Mouse (Mus musculus) adrenal gland, postnatal 4 days (tissue): ENCODE data around the gene Nod1. TPM values are rescaled to one million over a fixed set of nuclear protein-coding genes. Genes with fewer than 3 reads are reported as not detected.

Experiments used
- DNase-seq, 2 experiments: peaks; one replicate each; pipeline ENCODE4 v3.0.0; 2021 to 2022; ENCODE audit warnings: low spot score in 2 of 2, mixed read lengths in 2 of 2
- long read RNA-seq, 2 experiments: library from polyadenylated mRNA; stranded (forward); transcript quantifications; one replicate each; pipeline ENCODE4 v2.0.0; 2021
- total RNA-seq, 2 experiments: library from RNA; stranded (reverse); gene quantifications; 2 replicates each; pipeline ENCODE4 v1.2.3; 2021

The Nod1 gene
- 1 to 10 TPM; 9.1 to 9.8 TPM for total RNA-seq
- long read RNA-seq, experiment 1, full-length matches to known transcripts, result 6 of 6 reads
- long read RNA-seq, experiment 1, partial matches to known transcripts, result 0 of 6 reads
- long read RNA-seq, experiment 1, other reads (novel, unspliced or antisense), result 0 of 6 reads
- long read RNA-seq, experiment 2, full-length matches to known transcripts, result 5 of 15 reads
- long read RNA-seq, experiment 2, partial matches to known transcripts, result 6 of 15 reads
- long read RNA-seq, experiment 2, other reads (novel, unspliced or antisense), result 4 of 15 reads

DNA sequence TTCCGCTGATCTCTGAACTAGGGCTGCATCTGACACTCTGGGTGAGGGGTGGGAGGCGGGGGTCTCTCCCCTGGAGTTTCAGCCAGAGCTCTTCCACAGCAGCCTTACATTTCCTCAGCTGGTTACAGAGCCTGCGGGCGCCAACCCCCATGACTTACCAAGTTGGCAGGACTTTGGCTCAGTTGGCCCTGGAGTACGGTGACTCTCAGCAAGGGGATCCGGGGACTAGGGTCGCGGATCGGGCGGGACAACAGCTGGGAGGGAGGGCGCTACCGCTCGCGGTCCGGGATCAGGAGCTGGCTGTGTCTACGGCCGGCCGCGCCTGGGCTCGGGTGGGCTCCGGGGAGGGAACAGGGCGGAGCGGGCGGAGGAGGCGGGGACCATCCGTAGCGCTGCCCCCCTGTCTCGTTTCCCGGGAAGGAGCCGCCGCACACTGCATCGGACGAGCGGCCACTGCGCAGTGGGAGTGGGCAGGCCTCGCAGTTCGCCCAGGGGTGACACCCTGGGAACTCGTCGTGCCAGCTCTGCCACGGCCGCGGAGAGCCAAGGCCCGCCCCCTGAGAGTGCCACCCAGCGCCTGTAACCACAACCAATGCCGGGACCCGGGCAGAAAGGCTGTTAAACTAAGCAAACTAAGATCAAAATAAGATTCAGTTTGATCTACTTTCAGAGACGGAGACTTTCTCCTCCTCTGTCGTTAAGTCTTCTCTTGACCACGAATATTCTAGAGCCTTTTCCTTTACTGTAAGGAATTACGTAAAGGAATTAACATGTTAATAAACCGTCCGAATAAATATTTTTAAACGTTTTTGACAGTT, at the start of gene Nod1:
Gene Nod1, minus strand, starts transcription at position 502 of the 818 bp plus-strand sequence.
- peak; percentile 38 to 55 for DNase-seq

DNA sequence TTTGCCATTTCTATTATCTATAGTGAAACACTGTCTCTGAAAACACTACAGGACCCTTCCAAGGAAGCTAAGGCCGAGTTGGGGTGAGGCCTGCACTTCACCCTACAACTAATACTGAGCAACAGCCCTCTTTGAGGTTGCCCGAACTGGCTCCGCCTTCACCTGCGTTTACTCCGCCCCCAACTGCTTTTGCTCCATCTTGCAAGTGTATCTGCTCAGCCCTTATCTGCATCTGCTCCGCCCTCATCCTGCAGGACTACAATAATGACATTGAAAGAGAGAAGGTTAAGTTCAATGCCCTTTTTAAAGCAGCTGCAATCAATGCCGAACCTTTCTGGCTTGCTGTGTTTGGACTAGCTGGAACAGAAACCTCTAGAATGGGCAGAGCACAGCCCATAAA, 49.4 kb upstream of the Nod1 start:
- DNase-seq, result no peak

DNA sequence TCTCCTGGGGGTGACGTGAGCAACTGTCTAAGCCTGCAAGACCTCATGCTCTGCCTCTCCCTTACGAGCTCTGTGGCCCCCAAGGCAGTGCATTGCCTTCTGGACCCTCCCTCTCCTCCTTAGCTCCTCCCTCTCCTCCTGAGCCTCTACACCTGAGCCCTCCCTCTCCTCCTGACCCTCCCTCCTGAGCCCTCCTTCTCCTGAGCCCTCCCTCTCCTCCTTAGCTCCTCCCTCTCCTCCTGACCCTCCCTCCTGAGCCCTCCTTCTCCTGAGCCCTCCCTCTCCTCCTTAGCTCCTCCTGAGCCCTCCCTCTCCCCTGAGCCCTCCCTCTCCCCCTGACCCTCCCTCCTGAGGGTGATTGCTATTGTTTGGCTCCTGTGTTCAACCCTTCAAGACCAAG, 46.0 kb upstream of the Nod1 start:
- no peak for DNase-seq

DNA sequence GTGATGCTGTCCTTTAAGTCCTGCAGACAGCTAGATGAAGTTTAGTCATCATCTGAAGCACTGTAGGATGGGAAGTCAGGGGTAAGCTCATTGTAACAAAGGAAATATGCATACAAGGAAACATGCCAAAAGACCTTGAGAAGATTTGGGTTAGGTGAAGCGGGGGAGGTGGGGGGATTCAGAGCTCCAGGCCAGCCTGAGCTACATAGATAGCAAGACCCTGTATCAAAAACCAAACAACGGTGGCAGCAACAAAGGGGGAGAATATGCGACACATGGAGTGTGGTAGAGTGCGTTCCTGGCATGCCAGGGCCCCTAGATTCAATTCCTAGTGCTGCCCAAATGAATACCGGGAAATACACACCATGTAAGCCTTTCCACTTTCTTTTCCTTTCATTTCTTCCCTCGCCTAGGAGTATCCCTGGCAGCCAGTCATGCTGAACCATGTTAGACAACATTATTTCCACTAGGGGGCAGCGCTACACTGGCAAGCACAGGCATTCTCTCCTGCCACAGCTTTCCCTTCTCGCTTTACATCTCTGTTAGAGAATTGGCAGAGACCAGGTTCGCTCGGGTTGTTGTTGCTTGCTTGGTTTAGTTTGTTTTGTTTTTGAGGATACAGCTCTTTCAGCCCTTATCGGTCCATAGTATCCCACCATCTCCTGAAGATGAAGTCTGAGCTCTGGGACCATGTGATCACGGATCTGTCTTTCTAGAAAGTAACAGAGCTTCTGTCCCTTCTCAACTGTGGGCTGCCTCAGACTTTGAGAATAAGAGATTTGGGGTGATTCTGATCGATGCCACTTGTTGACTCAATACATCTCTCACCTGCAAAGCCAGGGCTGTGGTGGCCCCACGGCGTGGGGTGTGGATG, 44.5 kb upstream of the Nod1 start:
- DNase-seq, result peak in 1 of 2 experiments; percentile 28

DNA sequence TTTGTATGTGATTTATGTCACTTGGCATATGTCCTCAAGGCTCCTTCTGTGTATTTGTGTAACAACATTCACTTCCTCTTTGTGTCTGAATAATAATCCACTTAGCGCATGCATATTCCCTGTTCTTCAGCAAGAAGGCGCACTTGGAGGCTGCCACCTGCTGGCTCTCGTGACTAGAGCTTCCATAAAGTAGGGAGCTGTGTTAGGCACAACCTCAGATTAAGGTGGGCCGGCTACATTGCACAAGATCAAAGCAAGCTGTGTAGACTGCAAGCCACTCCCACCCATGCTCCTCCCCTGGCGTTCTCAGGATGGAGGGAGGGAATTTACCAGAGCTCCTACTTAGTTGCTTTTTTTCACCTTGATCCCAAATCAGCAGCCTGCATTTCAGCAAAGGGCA, 43.8 kb upstream of the Nod1 start:
- DNase-seq, result no peak

DNA sequence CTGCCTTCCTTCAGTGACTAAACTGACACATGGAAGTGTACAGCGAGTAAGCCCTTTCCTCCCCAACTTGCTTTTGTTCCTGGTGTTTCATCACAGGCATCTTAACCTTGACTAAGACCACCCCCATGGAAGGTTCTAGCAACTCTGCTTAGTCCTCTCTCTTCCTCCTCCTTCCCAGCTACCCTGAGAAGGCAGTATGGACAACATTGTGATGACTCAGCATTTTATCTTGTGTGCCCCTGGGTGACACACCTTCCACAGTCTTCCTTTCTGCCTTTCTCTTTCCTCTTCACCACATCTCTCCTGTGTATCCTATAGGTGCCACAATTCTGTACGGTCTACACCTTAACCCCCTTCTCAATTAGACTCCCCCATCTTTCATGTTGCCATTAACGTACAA, 41.8 kb upstream of the Nod1 start:
- no peak for DNase-seq

DNA sequence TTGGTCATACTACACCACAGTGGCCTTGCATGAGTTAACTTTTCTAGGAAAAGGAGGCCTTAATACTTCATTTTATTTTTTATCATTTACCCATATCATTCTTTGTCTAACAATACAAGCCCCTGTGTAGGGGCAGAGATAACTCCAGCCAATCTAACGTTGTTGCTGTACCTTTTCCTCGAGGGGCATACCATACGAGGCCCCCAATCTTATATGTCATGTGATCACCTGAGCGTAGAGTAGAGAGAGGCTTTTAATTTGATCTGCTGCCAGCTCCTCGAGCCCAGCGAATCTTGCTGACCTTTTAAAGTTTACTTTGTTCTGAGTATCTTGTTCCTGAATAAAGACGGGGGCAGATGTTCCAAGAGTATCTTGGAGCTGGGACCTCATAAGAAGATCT, 40.1 kb upstream of the Nod1 start:
- DNase-seq, result no peak

DNA sequence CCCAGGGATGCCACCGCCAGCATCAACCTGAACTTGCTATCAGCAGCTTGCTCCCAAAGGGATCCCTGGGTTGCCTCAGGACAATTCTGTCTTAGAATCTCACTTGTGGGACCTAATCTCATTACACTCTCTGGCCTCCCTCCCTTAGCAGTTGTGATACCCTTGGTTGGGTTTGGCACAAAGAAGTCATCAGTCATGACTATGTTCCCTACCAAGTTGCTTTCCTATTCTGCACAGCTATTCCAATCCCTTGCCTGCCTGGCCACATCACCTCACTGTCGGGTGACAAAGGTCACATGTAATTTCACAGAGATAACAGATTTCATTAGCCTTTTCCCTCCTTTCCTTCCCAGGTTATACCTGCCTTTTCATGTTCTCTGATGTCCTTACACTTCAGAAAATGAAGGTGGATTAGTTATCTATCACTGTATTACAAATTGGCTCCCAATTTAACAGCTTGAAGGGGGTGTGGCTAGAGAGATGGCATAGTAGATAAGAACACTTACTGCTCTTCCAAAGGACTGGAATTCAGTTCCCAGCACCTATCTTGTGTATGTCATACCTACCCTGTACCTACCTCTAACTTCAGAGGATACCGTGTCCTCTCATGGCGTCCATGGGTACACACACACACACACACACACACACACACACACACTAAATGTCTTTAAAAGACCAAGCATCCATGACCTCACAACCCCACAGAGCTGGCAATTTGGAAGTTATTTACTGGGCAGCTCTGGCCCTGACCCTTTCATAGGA, 38.1 kb upstream of the Nod1 start:
- no peak for DNase-seq

DNA sequence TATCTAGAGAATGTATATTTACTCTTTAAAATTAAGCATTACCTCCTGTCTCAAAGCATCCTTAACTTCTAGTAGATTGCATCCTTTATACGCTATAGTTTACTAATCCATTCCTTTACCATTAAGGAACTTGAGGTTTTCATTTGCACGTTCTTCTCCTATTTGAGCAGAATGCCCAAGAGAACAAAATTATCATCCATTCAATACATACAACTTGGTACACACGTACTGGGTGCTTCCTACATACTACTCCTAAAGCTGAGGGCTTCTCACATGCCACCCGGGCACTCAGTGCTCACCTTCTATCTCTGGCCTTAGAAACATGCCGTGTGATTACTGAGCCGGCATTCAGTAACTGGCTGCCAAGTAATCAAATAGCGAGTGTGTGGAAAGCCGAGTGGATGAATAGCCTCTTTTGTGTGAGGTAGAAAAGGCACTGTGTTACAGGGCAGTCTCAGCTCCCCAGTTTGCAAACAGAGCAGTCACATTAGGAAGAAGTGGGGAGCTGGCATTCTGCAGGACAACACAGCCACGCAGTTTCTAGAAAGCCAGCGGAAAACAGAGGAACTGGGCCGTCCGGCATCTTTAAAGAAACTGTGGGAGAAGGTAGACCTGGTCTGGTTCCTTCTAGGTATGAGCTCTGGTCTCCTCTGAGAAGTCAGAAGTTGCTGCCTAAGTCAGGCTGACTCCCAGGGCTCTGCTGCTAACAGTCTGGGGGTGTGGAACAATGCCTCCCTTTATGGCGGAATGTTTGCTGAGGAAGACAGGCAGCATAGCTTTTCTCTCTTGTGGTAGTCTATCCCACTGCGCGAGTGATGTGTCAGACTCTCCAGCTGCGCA, 37.2 kb upstream of the Nod1 start:
- no peak for DNase-seq

DNA sequence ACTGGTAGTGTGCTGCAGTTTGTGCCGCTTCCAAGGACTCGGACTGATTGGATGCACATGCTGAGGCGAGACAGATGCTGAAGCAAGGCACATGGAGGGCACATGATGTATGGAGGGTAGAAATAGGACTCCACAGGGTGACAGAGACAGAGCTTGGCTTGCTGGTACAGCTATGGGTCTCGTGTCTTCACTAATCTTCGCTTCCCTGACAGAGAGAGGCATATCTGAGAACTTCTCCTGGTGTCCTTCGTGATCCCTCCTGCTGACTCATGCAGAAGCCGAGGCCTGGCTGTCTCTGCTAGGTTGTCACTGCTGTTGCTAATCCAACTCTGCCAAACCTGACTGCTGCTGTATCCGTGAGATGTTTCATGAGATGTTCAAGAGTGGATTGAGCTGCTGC, 36.0 kb upstream of the Nod1 start:
- no peak for DNase-seq

DNA sequence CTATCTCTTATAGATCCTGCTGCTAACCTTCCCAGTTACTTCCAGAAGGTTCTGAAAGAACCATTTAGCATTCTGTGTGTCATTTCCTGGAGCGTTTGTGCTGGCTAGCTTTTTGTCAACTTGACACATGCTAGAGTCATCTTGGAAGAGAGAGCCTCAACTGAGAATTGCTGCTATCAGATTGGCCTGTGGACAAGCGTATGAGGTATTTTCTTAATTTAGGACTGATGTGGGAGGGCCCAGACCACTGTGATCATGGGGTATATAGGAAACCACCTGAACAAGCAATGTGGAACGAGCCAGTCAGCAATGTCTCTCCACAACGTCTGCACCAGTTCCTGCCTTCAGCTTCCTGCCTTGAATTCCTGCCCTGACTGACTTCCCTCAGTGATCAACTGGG, 31.1 kb upstream of the Nod1 start:
- DNase-seq, result no peak

DNA sequence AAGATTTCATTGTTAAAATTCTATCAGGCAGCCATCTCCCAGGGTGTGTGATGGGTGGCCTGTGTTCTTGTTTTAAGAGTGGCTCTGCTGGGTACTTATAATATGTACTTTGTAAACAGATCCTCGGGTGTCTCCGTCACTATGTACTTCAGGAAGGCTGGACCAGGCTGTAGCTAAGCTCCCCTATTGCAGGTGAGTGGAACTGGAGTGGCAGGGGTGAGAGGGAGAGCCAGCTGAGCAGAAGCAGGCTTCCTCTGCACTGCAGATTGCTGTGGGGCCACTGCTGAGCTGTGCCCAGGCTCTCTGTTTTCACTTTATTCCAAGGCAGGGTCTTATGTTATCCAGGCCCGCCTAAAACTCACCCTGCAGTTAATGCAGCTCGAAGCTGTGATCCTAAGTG, 30.0 kb upstream of the Nod1 start:
- no peak for DNase-seq

DNA sequence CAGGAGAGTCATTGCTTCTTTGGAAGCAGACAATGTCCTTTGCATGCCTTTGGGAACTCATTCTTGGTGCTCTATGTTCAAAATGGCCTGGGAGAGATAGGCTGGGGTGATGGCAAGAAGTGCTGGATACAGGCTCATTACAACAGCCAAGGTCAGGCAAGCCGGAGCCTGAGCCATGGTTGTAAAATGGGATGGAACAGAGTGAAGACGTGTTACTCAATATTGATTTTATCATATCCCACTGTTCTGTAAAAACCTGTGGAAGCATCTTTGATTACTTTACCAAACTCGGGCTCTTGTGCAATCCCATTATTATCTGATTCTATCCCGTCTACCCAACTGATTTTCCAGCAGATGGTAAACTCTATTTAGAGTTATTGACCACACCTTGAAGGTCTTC, 28.9 kb upstream of the Nod1 start:
- no peak for DNase-seq

DNA sequence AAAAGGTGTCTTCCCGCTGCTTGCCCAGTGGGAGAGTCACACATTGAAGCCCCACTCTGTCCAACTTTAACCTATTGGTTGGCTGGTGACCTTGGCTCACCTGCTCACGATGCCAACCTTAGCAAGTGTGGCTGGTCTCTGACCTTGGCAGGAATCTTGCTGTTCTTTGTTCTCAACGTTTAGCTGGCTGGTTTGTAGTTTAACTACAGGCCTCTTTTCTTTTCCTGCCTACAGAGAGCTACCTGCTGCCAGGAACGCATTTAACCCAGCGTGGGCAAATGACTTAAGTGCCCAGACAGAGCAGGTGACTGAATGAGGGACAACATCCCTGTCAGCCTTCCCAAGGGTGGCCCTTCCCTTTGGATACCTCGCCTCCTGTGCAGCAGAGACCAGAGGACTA, 25.3 kb upstream of the Nod1 start:
- no peak for DNase-seq

DNA sequence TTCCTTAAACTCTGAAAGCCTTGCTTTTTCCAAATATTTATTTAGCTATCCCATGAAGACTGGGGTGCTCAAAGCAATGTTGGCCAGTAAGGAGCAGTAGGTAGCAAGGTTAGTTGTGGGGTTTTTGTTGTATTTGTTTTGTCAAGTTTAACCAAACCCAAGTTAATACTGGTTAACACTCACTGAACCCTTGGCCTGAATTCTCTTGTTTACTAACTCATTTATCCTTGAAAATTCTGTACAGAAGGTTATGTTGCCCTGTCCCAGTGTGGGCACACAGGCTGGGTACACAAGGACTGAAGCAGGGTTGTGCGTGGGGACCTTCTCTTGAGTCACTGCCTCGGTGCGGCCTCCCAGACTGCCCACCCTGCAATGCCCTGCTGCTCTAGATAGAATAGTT, 23.9 kb upstream of the Nod1 start:
- no peak for DNase-seq

DNA sequence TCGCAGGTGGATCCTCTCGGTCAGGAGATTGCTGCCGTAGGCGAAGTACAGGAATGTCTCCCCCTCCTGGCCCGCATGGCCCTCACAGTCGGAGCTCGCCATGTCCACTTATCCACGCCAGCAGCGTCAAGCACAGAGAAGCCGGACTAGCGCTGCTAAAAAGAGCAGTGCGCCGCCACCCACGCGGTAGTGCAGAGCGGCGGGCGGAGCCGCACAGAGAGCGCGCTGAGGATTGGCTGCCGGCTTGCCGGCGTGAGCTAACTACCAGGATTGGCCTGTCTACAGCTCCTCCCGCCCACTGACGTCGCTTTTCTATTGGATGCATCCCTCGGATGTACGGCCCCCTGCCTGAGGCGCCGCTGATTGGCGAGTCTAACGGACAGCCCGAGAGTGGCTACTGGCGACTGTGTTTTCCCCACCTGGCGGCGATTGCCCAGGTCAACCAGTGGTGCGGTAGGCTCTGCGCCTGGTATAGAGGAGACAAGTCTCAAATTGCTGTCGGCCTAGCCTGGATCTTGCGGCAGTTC, 20.4 kb upstream of the Nod1 start, which contains the start of gene Ggct:
Gene Ggct, minus strand, starts transcription at position 217 of the 527 bp plus-strand sequence.
- peak; percentile 86 to 88 for DNase-seq

DNA sequence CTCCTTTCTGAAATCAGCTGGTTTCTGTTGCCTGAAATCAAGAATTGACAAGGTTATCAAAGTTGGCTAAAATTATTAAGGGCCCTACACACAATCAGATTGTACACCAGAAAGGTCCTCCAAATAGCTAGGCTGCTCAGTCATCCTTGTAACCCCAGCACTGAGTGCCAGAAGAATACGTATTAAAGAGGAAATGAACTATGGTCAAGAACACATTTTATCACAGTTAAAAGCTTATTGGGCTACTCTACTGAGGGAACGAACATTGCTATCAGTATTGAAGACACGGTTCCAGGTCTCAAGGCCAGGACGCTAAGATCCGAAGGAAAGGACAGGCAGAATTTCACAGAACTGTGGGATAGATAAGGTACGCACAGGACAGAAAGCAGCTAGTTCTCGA, 19.7 kb upstream of the Nod1 start:
- no peak for DNase-seq

DNA sequence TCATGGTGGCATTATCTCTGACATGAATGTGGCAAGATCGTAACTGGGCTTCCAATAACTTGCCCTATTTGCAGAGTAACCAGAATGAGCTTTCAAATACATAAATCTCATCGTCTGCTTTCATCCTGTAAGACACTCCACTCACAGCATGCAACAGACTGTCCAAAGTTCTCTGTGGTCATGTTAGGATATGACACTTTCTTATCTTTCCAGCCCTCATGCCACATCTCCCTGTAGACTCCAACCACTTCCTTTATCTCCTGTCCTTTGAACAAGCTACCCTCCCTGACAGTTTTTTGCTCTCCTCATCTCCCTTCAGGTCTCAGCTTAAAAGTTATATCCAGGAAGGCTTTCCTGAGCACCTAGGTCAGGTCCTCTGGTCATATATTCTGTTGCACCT, 18.8 kb upstream of the Nod1 start:
- DNase-seq, result no peak

DNA sequence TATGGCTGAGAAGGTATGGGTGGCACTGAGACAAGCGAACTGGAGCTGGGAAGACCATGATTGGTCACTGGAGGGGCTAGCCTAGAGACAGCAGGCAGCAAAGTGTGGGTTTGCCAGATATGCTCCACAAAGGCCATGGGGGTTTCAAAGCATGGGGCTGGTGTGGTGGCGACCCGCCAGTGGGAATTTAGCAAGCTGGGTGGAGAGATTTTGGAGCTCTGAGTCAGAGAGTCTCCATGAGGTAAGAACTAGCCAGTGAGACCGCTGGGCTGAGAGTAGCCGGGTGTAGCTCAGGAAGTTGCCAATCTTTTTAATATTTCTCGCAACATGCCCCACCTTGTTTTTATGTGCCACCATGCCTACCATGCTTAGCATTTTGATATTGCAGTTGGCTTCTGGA, 15.7 kb upstream of the Nod1 start:
- DNase-seq, result no peak

DNA sequence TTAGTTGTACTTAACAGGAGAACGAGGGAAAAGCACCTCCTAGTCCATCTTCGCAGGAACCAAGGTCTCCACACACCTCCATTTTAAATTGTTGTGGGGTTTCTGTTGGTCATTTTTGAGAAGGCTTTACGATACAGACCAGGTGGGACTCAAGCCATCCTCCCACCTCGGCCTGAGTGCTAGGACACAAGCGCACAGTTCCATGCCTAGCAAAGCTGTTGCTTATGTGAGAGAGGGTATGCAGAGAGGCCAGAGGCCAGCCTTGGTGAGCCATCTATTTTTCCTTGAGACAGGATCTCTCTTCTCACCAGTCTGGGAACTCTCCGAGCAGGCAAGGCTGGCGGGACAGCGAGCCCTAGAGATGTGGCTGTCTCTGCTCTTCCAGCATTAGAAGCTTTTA, 11.7 kb upstream of the Nod1 start:
- no peak for DNase-seq
